Mouse (Mus musculus) liver, embryonic 11.5 days (tissue): ENCODE measurements around the gene 2810408A11Rik. TPM values are rescaled to one million over a fixed set of nuclear protein-coding genes. Genes with fewer than 3 reads are reported as not detected.

Experiments used
- ATAC-seq: fragments of 200-750 bp; cut with Nextera tagmentation; replicated peaks from 2 replicates; pipeline ENCODE4 v1.8.0; 2017; ENCODE audit warnings: moderate number of reproducible peaks, mild to moderate bottlenecking, moderate TSS enrichment, moderate library complexity; ENCODE audit not compliant: low FRiP score
- DNase-seq: peaks from one replicate; pipeline ENCODE4 v3.0.0-alpha.2; 2017; ENCODE audit warnings: low spot score
- H3K27ac ChIP-seq: fragments of 300-500 bp; sonication (generic); 2 replicates; pipeline ENCODE4 v1.5.1; 2014; ENCODE audit warnings: mild to moderate bottlenecking, low read depth, low read length, control low read depth
- H3K27me3 ChIP-seq: fragments of 300-500 bp; sonication (generic); replicated peaks from 2 replicates; pipeline ENCODE4 v1.6.1; 2014; ENCODE audit warnings: low read length, mixed read lengths; ENCODE audit not compliant: control insufficient read depth, insufficient read depth
- H3K36me3 ChIP-seq: fragments of 300-500 bp; sonication (generic); 2 replicates; pipeline ENCODE4 v1.6.1; 2014; ENCODE audit warnings: mild to moderate bottlenecking, low read length, moderate library complexity, mixed read lengths; ENCODE audit not compliant: control insufficient read depth, insufficient read depth
- H3K4me1 ChIP-seq: fragments of 300-500 bp; sonication (generic); replicated peaks from 2 replicates; pipeline ENCODE4 v1.6.1; 2014; ENCODE audit warnings: low read length, mixed read lengths; ENCODE audit not compliant: control insufficient read depth, insufficient read depth
- H3K4me2 ChIP-seq: fragments of 300-500 bp; sonication (generic); 2 replicates; pipeline ENCODE4 v1.6.1; 2014; ENCODE audit warnings: mild to moderate bottlenecking, control low read depth, moderate library complexity
- H3K4me3 ChIP-seq: fragments of 300-500 bp; sonication (generic); 2 replicates; pipeline ENCODE4 v1.5.1; 2014; ENCODE audit warnings: low read depth, low read length, control low read depth
- H3K9ac ChIP-seq: fragments of 300-500 bp; sonication (generic); 2 replicates; pipeline ENCODE4 v1.6.1; 2014; ENCODE audit warnings: low read depth, low read length, control low read depth
- H3K9me3 ChIP-seq: fragments of 300-500 bp; sonication (generic); 2 replicates; pipeline ENCODE4 v1.6.1; 2016; ENCODE audit warnings: low read length, inconsistent platforms, mixed read lengths; ENCODE audit not compliant: control insufficient read depth
- WGBS: fragments of 180-500 bp; shearing (Covaris S2); extraction: QIAGEN DNeasy Blood & Tissue Kit; methylation state at CpG from one replicate; pipeline ENCODE4 v1.1.7; 2014; 5-methylcytosine and 5-hydroxymethylcytosine counted together
- polyA plus RNA-seq: library from polyadenylated mRNA; unstranded; fragments of >200 nt; fragmentation: Nextera tagmentation; extraction: Ambion mirVana; gene quantifications from 2 replicates; pipeline ENCODE4 v1.2.1, GENCODE M21; 2014

The 2810408A11Rik gene
- polyA plus RNA-seq, 1 experiment from 2014 or later, result 3.2 TPM

- Histone ChIP-seq H3K27me3 (peaks cover 71% of the 10 kb centered on the region), H3K27ac (no peak overlapping the region), H3K9ac (no peak overlapping the region), H3K9me3 (no peaks in the 10 kb centered on the region), H3K36me3 (0 out of 2 replicates have a peak, but pooled peaks cover 2% of the 10 kb centered on the region), H3K4me2 (no peak overlapping the region), H3K4me1 (peaks cover 14% of the 10 kb centered on the region), H3K4me3 (no peak overlapping the region)
- DNase-seq (no peak), ATAC-seq (no peak)
- WGBS, result 92% methylated on average over 17 of the region's 17 CpGs
Observed at GRCm38 (mm10) chr11:69939731-69940130, 38.9 kb upstream of the 2810408A11Rik start.

- ATAC-seq (no peak), DNase-seq (no peak)
- Histone ChIP-seq H3K9me3 (no peaks in the 10 kb centered on the region), H3K27me3 (peaks cover 71% of the 10 kb centered on the region), H3K27ac (no peak overlapping the region), H3K9ac (no peak overlapping the region), H3K36me3 (no peaks in the 10 kb centered on the region), H3K4me3 (no peak overlapping the region), H3K4me2 (no peak overlapping the region), H3K4me1 (peaks cover 17% of the 10 kb centered on the region)
- 58% methylated on average over 5 of the region's 5 CpGs for WGBS
Observed at GRCm38 (mm10) chr11:69939181-69939580, 38.4 kb upstream of the 2810408A11Rik start.

- Histone ChIP-seq H3K27me3 (peaks cover 71% of the 10 kb centered on the region), H3K4me1 (peaks cover 17% of the 10 kb centered on the region), H3K27ac (no peak overlapping the region), H3K4me3 (no peak overlapping the region), H3K9ac (no peak overlapping the region), H3K4me2 (no peak overlapping the region), H3K36me3 (no peaks in the 10 kb centered on the region), H3K9me3 (no peaks in the 10 kb centered on the region)
- 34% methylated on average over 9 of the region's 9 CpGs for WGBS
- ATAC-seq (no peak), DNase-seq (no peak)
Observed at GRCm38 (mm10) chr11:69938401-69938979, 37.7 kb upstream of the 2810408A11Rik start.

GRCm38 (mm10) chr11:69937834-69938233, 37.0 kb upstream of the 2810408A11Rik start:
- DNase-seq (no peak), ATAC-seq (no peak)
- no peak overlapping the region for H3K9ac ChIP-seq
- H3K4me1 ChIP-seq, result peaks cover 17% of the 10 kb centered on the region
- H3K9me3 ChIP-seq, result no peaks in the 10 kb centered on the region
- no peak overlapping the region for H3K4me2 ChIP-seq
- H3K27me3 ChIP-seq, result peaks cover 66% of the 10 kb centered on the region
- H3K27ac ChIP-seq, result no peak overlapping the region
- H3K4me3 ChIP-seq, result no peak overlapping the region
- H3K36me3 ChIP-seq, result no peaks in the 10 kb centered on the region
- WGBS, result 64% methylated on average over 5 of the region's 5 CpGs

- H3K4me3 ChIP-seq, result no peak overlapping the region
- H3K4me2 ChIP-seq, result no peak overlapping the region
- no peak for ATAC-seq
- H3K27ac ChIP-seq, result no peak overlapping the region
- H3K4me1 ChIP-seq, result peaks cover 19% of the 10 kb centered on the region
- DNase-seq, result no peak
- no peaks in the 10 kb centered on the region for H3K36me3 ChIP-seq
- H3K27me3 ChIP-seq, result peaks cover 63% of the 10 kb centered on the region
- H3K9ac ChIP-seq, result no peak overlapping the region
- no peaks in the 10 kb centered on the region for H3K9me3 ChIP-seq
- WGBS, result 33% methylated on average over 4 of the region's 4 CpGs
Observed at GRCm38 (mm10) chr11:69937385-69937784, 36.6 kb upstream of the 2810408A11Rik start.

GRCm38 (mm10) chr11:69936714-69937347, 36.0 kb upstream of the 2810408A11Rik start:
- 45% methylated on average over 9 of the region's 9 CpGs for WGBS
- Histone ChIP-seq H3K27me3 (peaks cover 63% of the 10 kb centered on the region), H3K4me1 (peaks cover 19% of the 10 kb centered on the region), H3K4me3 (peak overlapping the region; percentile 43; the same call in 1 of the 2 replicates), H3K4me2 (peak overlapping the region; percentile 90), H3K9me3 (no peaks in the 10 kb centered on the region), H3K27ac (no peak overlapping the region), H3K9ac (no peak overlapping the region), H3K36me3 (no peaks in the 10 kb centered on the region)
- ATAC-seq (no peak), DNase-seq (no peak)

- Histone ChIP-seq H3K9me3 (no peaks in the 10 kb centered on the region), H3K9ac (peak overlapping the region; percentile 4), H3K27ac (no peak overlapping the region), H3K27me3 (peaks cover 63% of the 10 kb centered on the region), H3K4me3 (peak overlapping the region; percentile 43), H3K4me1 (peaks cover 19% of the 10 kb centered on the region), H3K4me2 (peak overlapping the region; percentile 90), H3K36me3 (no peaks in the 10 kb centered on the region)
- ATAC-seq (no peak), DNase-seq (no peak)
- 4% methylated on average over 30 of the region's 30 CpGs for WGBS
Observed at GRCm38 (mm10) chr11:69936156-69936555, 35.4 kb upstream of the 2810408A11Rik start.

- peak; percentile 80 for ATAC-seq
- WGBS, result 1% methylated on average over 53 of the region's 62 CpGs
- H3K9ac ChIP-seq, result peak within 1 kb of the TSS; percentile 34
- H3K9me3 ChIP-seq, result no peaks in the 10 kb centered on the region
- H3K4me1 ChIP-seq, result peaks cover 19% of the 10 kb centered on the region
- peaks cover 58% of the 10 kb centered on the region for H3K27me3 ChIP-seq
- no peaks in the 10 kb centered on the region for H3K36me3 ChIP-seq
- peak within 1 kb of the TSS; percentile 90 for H3K4me2 ChIP-seq
- H3K27ac ChIP-seq, result no peak within 1 kb of the TSS
- H3K4me3 ChIP-seq, result peak within 1 kb of the TSS; percentile 43
- peak; percentile 88 for DNase-seq
Observed at GRCm38 (mm10) chr11:69935137-69935879, 34.5 kb upstream of the 2810408A11Rik start, which contains the start of gene Ybx2. Ybx2 (plus strand) TSS chr11:69935796.
